Mouse (Mus musculus): ENCODE data around the gene Rapgef4.

Rapgef4 gene

DNA sequence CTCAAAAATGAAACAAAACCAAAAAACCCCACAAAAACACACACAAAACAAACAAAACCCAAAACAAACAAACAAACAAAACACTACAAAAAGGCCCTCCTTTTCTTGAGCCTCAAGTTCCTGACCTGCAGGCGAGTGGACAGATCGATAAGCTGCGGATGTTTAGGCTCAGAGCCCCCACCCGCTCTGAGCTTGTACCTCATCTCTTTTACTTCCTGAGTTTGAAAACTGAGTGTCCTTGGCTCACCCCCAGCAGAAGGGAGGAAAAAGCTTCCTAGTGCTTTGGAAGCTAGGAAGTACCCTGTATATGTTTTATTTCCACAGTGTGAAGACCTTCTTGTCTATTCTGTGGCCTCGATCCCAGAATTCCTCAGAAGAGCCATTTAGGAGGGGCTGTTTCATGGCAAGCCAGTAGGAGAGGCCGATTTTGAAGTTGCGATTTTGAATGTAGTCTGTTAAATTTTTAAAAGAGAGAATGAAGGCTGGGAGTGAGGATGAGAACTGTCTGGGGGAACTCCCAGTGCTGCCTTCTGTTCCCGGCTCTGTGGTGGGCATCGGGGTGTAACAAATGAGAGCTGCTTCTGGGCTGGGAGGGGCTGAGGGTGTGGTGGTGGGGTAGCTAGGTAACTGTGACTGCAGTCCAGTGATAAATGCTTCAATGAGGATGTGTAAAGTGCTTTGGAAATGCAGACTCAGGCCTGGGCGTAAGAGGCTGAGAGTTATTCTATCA is 2.0 kb downstream of the Rapgef4 start:
- in situ Hi-C loops (cut with MboI, MseI) = no loop called here

DNA sequence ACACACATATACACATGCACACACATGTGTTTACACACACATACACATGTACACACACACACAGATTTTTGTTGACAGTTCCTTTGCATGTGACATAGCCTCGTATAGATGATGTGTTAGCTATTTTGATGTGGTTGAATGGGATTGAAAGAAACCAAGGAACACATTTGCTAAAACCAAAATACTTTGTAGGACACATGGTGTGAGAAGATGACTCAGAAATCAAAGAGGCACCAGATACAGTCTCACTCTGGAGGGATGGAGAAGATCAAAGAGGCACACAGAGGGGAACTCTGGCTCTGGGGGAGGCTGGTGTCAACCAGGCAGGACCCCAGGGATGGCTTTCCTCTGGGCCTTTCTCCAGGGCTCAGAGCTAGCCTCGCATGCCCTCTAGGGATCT is 4.7 kb downstream of the Rapgef4 start:
- in situ Hi-C loops (cut with MboI, MseI) = no loop called here

DNA sequence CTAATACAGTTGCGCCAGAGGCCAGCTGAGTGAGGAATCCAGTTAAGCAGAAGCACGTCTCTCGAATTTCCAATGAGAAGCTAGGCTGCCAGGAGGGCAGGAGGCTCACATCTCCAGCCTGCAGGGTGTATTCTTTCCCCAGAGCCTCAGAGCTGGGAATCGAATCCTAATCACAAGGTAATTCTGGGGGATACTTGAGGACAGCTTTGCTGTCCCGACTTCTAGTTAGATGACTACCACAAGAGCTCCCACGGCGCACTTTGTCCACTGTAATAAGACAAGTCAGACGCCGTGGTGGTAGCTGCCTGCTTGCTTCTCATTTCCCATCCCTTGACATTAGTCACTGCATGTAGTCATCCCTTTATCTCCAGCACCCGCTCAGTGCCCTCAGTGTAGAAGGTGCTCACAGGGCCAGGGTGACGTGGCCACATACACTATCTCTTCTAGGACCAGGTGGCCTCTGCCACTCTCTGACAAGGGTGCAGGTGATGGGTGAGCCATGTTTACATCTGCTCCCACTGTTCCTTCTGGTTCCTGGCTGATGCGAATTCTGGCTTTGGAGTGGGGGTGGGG is 5.3 kb downstream of the Rapgef4 start:
- in situ Hi-C loops (cut with MboI, MseI) = no loop called here

DNA sequence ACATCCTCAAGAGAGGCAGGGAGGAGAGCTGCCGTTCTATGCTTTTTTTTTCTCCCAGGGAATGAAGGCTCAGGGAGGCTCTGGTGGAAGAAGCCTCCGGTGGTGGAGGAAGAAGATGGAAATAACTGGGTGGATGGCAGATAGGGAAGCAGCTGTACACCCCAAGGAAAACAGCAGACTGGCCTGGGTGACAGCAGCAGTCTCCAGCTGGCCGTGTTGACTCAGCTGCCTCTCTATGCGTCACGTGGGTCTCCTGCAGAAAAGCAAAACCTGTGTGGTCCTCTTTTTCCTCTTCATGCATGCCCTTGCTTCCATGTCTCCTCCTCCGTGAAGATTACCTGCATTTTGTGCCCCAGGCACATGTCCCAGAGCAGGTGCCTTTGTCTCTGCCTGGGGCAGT is 7.5 kb downstream of the Rapgef4 start:
- in situ Hi-C loops (cut with MboI, MseI) = no loop called here

DNA sequence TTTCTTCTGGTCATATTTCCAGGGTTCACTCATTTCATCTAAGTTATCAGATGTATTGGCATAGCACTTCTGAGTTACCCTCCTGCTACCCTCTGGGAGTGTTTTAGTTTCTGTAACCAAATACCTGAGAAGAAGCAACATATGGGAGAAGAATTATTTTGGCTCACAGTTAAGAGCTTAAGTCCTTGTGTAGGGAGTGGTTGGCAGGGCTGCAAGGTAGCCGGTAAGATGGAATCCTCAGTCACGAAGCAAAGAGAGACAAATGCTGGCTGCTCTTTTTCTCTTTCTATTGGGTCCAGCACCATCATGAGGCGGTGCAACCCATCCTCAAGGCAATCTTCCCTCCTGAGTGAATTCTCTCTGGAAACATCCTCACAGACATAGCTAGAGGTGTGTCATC is 11.1 kb downstream of the Rapgef4 start:
- in situ Hi-C loops (cut with MboI, MseI) = no loop called here

DNA sequence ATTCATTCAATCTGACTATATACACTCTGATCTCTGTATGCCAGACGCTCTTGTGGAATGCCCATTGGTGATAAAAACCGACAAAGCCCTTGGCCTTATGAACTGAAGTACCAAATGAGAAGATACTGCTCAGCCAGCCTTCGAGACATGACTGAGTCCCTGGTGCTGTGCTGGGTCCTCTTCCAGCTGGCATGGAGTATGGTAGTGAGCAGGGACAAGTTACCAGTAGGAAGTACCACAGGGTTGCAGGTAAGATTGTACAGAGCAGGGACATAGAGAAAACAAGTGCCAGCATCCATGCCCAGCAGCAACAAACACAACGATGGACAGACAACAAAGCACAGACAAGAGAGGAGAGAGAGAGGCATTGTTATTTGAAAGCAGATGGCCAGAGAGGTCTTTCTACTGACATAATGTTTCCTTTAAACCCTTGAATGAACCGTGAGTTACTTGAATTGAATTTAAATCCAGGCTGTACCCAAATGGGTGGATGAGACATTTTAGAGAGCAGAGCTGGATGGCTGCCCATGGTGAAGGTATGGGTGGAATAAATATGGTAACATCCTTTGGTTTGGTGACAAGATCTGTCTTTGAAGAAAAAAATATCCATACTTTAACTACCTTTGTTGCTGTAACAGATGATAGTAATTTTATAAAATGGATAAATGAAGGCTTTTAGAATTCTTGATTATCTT is 12.8 kb downstream of the Rapgef4 start:
- in situ Hi-C loops (cut with MboI, MseI) = no loop called here

DNA sequence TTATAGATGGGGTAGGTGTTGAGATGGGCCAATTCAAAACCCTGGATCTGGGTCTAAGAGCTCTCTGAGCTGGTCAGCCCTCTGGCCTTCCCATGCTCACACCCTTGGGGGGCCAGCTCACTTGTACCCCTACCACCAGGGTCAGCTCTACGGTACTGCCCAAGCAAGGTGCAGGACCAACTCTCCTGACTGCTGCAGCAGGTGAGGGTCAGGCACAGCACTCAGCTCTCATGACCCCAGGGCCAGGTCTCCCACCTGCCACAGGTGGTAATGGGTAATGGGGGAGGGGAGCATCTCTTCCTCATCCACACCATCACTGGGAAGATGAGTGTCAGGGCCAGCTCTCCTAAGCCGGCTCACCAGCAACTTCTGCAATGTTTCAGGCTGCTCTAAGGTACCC is 17.5 kb downstream of the Rapgef4 start:
- in situ Hi-C loops (cut with MboI, MseI) = no loop called here

DNA sequence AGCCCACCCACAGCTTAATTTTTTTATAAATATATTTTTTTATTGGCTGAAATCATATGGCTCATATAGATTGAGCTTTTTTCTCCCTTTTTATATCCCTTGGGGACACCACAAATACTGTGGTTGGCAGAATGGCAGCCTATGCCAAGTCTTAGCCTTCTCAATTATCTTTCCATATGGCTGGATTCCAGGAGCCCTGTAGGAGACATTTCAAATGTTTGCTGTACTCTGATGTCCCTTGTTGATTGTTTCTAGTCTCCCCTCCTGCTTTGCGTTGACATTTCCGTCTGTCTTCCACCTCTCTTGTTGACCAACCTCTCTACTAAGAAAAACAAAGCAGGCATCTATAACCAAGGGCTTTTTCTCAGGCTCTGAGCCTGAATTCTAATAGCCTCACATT is 19.1 kb downstream of the Rapgef4 start:
- in situ Hi-C loops (cut with MboI, MseI) = no loop called here

DNA sequence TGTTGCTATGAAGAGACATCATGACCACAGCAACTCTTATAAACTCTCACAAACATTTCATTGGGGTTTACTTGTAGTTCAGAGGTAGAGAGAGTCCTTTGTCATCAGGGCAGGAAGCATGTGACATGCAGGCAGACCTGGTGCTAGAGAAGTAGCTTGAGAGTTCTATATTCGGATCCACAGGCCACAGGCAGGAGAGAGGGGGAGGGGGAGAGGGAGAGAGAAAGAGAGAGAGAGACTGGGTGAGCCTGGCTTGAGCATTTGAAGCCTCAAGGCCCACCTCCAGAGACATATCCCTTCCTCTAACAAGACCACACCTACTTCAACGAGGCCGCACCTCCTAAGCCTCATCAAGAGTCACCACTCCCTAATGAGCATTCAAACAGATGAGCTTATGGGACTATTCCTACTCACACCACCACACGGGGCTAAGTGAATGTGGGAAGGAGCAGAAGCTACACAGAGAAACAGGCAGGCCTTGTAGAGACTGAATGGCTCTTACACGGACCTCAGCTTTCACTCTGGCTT is 21.9 kb downstream of the Rapgef4 start:
- in situ Hi-C loops (cut with MboI, MseI) = no loop called here

DNA sequence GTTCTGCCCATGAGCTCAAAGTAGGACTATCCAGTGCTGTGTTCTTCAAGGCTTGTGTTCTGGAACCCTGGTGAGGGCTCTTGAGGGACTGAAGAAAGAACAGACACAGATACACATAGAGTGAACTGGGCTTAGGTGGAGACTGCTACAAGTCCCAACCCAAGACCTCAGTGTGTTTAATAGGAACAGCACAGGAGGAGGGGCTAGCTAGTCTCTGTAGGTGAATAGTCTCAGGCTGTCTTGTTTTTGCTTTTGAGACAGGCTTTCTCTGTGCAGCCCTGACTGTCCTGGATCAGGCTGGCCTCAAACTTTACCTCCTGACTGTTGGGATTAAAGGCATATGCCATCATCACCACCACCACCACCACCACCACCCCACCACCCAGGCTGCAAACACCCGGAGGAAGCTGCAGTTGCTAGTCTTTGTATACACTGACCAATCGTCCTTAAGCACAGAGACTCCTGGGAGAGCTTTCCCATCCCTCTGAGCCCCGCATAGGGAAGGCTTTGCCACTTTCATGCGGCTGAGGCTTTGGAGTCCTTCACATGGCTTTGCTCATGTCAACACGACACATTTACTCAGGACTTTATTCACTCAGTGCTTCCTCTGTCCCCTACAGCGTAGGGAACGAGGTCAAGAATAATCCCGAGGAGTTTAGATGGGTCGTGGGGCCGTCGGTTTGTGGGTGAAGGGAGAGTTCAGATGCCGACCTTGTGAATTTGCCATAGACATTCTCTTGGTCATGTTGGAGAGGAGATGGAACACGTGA is 22.9 kb downstream of the Rapgef4 start:
- in situ Hi-C loops (cut with MboI, MseI) = no loop called here

DNA sequence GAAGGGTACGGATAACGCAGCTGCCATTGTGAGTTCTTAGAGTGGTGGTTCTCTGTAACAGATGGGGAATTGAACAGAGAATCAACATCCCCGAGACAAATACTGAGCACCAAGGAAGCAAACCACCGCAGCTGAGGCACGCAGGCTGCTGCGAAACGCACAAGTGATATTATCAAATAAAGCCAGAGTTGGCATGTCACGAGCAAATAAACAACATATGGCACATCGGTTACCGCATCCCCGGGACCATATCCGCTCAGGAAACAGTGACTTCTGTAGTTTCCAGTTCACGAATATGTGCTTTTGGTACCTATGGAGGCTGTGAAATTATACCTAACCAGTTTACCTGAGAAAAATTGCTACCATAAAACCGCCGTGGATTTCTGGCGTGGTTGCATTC is 24.0 kb downstream of the Rapgef4 start:
- in situ Hi-C loops (cut with MboI, MseI) = no loop called here

DNA sequence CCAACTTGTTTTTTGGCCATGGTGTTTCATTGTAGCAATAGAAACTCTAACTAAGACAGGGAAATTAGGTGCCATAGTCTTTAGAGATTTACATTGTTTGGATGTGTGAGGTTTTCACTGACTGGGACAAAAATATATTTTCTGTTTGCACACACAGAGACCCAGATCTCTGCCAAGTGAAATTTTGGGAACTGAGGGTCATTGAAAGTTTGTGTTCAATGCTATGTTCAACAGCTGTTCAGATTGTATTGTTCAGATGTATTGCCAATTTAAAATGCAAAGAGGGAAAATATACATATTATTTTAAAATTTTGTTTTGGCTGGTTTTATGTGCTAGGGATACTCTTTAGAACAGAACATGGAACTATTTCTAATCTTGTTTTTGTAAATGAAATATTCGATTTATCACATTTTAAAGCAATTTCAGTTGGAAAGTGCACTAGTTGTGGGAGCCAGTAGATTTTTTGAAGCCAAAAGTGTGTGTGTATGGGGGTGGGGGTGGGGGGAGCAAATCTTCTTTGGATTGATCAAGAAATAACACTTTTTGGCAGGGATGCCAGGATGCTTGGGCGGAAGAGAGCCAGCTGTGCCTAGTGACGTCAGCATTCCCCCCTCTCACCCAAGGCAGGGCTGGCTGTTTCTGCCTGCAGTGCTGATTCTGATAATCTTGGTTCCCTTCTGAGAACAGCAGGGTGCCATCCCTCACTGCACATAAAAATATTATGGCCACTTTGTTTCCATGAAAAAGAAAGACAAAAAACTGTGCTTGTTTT is 28.6 kb downstream of the Rapgef4 start:
- in situ Hi-C loops (cut with MboI, MseI) = no loop called here

DNA sequence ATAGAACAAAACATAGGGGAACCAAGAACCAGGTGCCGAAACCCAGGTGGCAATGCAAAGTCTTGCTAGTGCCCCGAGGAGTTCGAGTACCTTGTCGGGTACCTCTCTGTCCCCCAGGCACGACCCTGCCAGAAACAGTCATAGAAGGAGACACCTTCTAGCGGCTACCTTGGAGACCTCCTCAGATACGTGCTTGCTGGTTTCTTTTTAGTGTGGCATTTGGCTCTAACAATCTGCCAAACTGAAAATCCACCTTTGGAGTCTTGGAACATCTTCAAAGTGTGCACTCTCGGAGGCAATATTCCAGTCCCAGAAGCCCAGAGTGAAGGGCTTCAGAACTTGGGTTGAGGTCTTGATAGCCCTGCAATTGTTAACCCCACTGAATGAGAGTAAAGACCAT is 34.3 kb downstream of the Rapgef4 start:
- in situ Hi-C loops (cut with MboI, MseI) = no loop called here

DNA sequence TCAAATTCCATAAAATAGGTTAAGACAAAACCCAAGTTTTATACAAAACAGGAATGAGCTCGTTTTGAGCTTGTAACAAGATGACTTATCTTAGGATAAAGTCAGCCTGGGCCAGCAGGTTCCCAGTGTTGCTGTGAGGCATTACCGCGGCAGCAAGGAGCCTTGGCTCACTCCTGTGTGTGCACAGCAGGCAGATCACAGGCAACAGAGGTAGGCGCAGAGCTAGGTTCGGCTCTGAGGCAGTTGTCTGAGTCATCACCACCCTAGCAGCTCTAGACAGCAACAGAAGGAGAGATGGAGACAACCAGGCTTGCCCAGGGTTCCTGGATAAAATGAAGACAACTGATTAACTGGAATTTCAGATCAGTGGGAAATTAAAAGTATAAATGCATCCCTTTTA is 35.0 kb downstream of the Rapgef4 start:
- in situ Hi-C loops (cut with MboI, MseI) = no loop called here

DNA sequence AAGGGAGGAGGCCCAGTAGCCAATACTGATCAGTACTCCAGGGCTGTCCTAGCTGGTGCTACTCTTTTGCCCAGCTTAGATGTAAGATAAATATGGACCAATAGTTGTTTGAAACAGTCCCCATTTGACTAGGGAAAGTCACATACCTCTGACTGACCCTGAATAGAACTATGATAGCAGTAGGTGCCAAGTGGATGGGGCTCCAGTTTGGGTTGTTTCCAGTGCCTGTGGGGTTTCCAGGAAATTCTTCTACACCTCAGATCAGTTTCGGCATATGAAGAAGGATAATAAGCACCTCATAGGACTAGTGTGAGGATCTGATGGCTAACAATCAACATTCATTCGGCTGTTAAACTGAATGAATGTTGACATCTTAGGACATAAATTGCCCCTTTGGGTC is 36.1 kb downstream of the Rapgef4 start:
- in situ Hi-C loops (cut with MboI, MseI) = no loop called here

DNA sequence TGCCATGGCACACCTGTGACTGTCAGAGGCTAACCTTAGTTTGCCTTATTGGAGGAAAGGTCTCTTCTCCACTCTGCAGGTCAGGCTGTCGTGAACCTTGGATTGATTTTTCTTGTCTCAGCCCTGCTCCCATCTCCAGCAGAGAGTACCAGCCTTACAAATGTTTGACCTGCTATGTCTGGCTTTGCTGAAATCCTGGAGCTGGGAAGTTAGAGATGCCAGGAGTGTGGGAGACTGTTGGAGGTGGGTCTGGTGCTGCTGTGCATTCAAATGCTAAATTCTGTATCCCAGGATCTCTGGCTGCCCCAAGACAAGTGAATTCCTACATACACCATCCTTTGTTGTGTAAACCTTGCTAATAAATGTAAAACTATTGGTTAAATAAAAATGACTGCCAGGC is 37.7 kb downstream of the Rapgef4 start:
- in situ Hi-C loops (cut with MboI, MseI) = no loop called here

DNA sequence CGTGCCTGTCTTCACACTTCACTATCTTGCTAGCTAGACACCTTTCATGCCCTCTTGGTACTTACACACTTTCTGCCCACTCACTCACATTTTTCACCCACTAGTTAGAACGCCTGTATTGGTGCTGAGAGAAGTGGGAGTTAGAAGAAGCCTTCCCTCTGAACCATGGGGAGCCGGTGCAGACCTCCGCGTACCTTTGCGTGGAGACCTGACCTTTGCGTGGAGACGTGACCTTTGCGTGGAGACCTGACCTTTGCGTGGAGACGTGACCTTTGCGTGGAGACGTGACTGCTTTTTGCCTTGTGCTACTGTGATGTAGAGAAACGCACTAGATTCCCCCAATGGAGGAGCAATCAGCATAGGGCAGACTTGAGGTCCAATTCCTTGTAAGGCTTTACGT is 39.7 kb downstream of the Rapgef4 start:
- in situ Hi-C loops (cut with MboI, MseI) = no loop called here

DNA sequence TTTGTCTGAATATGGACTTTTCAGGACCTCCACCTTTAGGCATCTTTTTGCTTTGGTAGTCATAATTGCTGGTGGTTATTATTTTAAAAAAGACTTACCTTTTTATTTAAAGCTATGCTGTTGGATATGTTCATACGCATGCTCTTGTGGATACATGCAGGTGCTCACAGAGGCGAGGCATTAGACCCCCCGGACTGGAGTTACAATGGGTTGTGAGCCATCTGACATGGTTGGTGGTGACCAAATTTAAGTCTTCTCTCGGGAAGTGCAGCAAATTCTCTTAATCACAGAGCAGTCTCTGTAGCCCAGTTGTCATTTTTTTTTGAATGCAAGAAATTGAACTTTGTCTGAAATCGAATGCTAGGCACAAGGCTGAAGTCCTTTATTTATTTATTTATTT is 40.4 kb downstream of the Rapgef4 start:
- in situ Hi-C loops (cut with MboI, MseI) = no loop called here

DNA sequence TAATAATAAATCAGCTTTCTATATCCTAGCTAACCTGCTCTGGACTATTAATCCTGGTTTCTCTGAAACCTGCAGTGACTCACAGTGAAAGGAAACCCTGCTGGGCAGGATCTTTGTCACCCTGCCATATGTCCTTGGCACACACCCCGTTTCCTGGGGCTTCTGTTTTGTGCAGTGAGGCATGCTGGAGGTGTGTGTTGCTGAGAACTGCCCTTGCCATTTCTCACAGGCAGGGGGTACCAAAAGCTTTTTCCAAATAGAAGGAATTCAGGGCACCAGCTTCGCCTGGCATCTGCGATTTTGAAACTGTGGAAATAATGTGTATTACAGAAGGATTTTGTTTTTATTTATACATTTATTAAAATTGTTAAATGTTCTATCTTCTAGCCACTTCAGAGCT is 40.8 kb downstream of the Rapgef4 start:
- in situ Hi-C loops (cut with MboI, MseI) = no loop called here

DNA sequence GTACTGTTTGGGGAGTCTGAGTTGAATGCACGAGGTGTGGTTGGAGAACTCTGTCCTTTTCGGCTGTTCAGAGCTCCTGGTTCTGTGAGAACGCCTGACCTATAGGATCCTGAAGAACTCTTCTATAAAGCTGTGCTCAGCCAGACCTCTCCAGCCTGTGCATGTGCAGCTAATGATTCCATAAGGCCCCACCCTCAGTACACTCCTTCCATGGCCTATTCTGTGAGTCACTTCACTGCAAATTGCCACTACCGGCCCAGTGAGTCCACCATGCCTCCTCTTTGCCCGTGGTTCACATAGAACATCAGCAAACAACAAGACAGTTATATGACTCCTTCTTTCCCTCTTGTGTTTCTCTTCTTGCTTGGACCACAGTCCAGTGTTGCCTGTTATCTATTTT is 42.8 kb downstream of the Rapgef4 start:
- in situ Hi-C loops (cut with MboI, MseI) = no loop called here

DNA sequence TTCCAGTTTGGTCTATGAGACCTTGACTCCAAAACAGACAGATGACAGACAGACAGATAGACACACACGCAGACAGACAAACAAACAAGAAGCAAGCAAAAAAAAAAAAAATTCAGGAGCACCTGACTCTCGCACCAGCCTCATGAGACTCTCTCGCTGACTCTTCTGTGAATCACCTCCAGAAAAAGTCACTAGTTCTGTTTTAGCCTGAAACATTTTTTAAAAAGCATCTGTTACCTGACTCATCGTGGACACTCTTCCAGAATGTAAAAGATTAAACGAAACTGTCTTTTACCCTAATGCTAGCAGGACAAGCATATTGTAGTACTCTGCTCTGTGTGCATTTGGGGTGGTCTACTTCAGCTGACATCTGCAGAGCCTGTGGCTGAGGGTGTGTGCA is 44.6 kb downstream of the Rapgef4 start:
- in situ Hi-C loops (cut with MboI, MseI) = no loop called here

DNA sequence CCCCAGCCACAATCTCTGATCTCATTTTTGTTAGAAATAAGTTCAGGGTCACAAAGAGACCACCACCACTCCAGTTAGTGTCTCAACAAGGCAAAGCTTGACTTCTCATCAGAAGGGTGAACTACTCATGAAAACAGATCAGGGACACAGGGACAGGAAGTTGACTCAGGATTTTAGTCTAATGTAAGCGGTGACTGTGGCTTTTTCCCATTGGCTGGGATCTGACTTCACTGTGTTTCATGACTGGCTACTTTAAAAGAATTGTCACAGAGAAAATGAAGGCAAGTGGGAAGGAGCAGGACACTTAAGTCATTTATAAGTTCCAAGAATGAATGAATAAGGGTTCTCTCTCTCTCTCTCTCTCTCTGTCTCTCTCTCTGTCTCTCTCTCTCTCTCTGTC is 45.5 kb downstream of the Rapgef4 start:
- in situ Hi-C loops (cut with MboI, MseI) = no loop called here
